Mouse (Mus musculus) central nervous system, embryonic 11.5 days (tissue): ENCODE measurements around the gene Tpi1. TPM values are rescaled to one million over a fixed set of nuclear protein-coding genes. Genes with fewer than 3 reads are reported as not detected.

Experiments used
- polyA plus RNA-seq: library from polyadenylated mRNA; depleted of rRNA; stranded (reverse); fragments of >200 nt; gene quantifications from 2 replicates; pipeline ENCODE4 v1.2.3, GENCODE M21; 2012; rRNA removed

Gene Tpi1
- polyA plus RNA-seq: 559 and 705 TPM in 2 replicates

DNA sequence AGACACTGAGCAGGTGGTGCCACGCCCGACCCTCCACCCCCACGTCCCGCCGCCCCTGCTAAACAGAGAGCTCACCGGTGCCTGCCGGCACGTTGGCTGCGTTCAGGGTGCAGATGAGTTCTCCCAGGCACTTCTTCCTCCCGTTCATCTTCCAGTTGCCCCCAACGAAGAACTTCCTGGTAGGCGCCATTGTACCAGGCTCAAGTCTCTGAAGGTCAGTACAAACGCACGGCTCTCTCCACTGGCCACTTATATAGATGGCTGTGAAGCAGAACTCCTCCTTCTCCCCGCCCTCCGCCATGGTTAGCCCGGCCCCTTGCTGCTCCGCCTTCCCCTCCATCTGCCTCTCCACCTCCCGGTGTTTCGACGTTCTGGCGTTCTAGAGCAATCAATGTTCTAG, at the start of gene Tpi1:
Gene Tpi1, minus strand, starts transcription at position 364 of the 400 bp plus-strand sequence.

GRCm38 (mm10) chr6:124856916-124857839, 43.1 kb upstream of the Tpi1 start, which contains the start of gene P3h3:
TSS of gene P3h3 (minus strand) at chr6:124857752.

GRCm38 (mm10) chr6:124840241-124841167, 26.4 kb upstream of the Tpi1 start, which contains the start of gene Gnb3:
TSS of gene Gnb3 (minus strand) at chr6:124840275.

GRCm38 (mm10) chr6:124828868-124829798, 15.0 kb upstream of the Tpi1 start, which contains the start of the genes Usp5 and Cdca3:
TSS of gene Usp5 (minus strand) at chr6:124829484.
TSS of gene Cdca3 (plus strand) at chr6:124829547.

DNA sequence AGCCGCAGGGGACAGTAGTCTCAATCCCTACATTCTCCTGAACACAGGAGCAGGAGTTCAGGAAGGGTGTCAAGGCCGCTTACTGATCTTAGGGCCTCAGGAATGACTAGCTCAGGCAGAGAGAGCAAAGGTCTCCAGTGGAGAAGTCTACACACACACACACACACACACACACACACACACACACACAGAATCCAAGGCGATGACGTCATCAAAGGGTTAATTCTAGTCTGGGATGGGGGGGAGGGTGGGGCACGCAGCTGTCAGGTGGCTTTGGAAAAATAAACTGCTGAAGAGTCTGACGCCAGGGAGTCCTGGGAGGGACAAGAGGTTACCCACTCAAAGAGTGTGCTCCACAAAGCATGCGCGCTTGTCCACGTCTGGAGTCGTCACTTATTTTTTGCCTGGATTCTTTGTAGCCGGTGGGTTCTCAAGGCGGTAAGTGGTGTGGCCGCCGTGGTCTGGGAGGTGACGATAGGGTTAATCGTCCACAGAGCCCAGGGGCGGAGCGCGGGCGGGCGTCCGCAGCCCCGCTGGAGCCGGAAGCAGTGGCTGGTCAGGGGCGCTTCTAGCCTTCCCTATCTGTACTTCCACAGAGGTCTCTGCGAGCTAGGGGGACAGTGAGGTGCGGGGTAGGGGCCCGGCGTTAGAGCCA, 5.6 kb downstream of the Tpi1 start, which contains the start of gene Spsb2:
Gene Spsb2, plus strand, starts transcription at position 304 of the 655 bp plus-strand sequence.

GRCm38 (mm10) chr6:124779222-124779983, 34.7 kb downstream of the Tpi1 start, which contains the start of gene Lrrc23:
TSS of gene Lrrc23 (minus strand) at chr6:124779727.

GRCm38 (mm10) chr6:124769101-124769765, 44.9 kb downstream of the Tpi1 start, which contains the start of gene Eno2:
TSS of gene Eno2 (minus strand) at chr6:124769673.

Other genes starting within 250 kb of the Tpi1 start
- not detected in 2 replicates for gene C1rb, start 244.0 kb downstream of the Tpi1 start, polyA plus RNA-seq
- 0.24 and 0.26 TPM in 2 replicates for gene C1s2, start 178.2 kb downstream of the Tpi1 start, polyA plus RNA-seq
- 36.6 and 50.7 TPM in 2 replicates for gene Lpcat3, start 151.3 kb downstream of the Tpi1 start, polyA plus RNA-seq
- 177 and 187 TPM in 2 replicates for gene Emg1, start 102.1 kb downstream of the Tpi1 start, polyA plus RNA-seq
- 185 and 198 TPM in 2 replicates for gene Phb2, start 102.0 kb downstream of the Tpi1 start, polyA plus RNA-seq
- gene Ptpn6, start 75.6 kb downstream of the Tpi1 start, polyA plus RNA-seq: 5.3 and 7.8 TPM in 2 replicates
- 383 and 432 TPM in 2 replicates for gene Grcc10, start 72.9 kb downstream of the Tpi1 start, polyA plus RNA-seq
- 0.11 TPM in 1 of 2 replicates, not detected in the other for gene Gm45234, start 58.3 kb downstream of the Tpi1 start, polyA plus RNA-seq
- gene Atn1, start 57.8 kb downstream of the Tpi1 start, polyA plus RNA-seq: 40.9 and 65.1 TPM in 2 replicates
- 9.1 and 11.8 TPM in 2 replicates for gene Eno2, start 44.6 kb downstream of the Tpi1 start, polyA plus RNA-seq
- 4.2 and 11.4 TPM in 2 replicates for gene Lrrc23, start 34.6 kb downstream of the Tpi1 start, polyA plus RNA-seq
- 6.0 and 8.9 TPM in 2 replicates for gene Spsb2, start 5.6 kb downstream of the Tpi1 start, polyA plus RNA-seq
- 111 and 146 TPM in 2 replicates for gene Usp5, start 15.2 kb upstream of the Tpi1 start, polyA plus RNA-seq
- gene Cdca3, start 15.3 kb upstream of the Tpi1 start, polyA plus RNA-seq: 157 and 168 TPM in 2 replicates
- 2.2 and 3.0 TPM in 2 replicates for gene Gnb3, start 26.0 kb upstream of the Tpi1 start, polyA plus RNA-seq
- 103 and 125 TPM in 2 replicates for gene P3h3, start 43.5 kb upstream of the Tpi1 start, polyA plus RNA-seq
- 13.4 and 15.2 TPM in 2 replicates for gene Gpr162, start 49.7 kb upstream of the Tpi1 start, polyA plus RNA-seq
- gene Cd4, start 73.9 kb upstream of the Tpi1 start, polyA plus RNA-seq: 0.01 and 0.05 TPM in 2 replicates
- gene Lag3, start 97.4 kb upstream of the Tpi1 start, polyA plus RNA-seq: 2.3 and 3.2 TPM in 2 replicates
- gene Ptms, start 105.8 kb upstream of the Tpi1 start, polyA plus RNA-seq: 1,105 and 3,481 TPM in 2 replicates
- 358 and 360 TPM in 2 replicates for gene Mlf2, start 117.1 kb upstream of the Tpi1 start, polyA plus RNA-seq
- 122 and 143 TPM in 2 replicates for gene Cops7a, start 151.2 kb upstream of the Tpi1 start, polyA plus RNA-seq
- 1.6 and 3.4 TPM in 2 replicates for gene Pianp, start 182.4 kb upstream of the Tpi1 start, polyA plus RNA-seq
- 52.2 and 93.4 TPM in 2 replicates for gene Zfp384, start 194.8 kb upstream of the Tpi1 start, polyA plus RNA-seq
- 130 and 145 TPM in 2 replicates for gene Ing4, start 225.5 kb upstream of the Tpi1 start, polyA plus RNA-seq
- 25.3 and 37.8 TPM in 2 replicates for gene Acrbp, start 235.4 kb upstream of the Tpi1 start, polyA plus RNA-seq